Mouse (Mus musculus) spleen, adult 18-20 months (tissue): ENCODE results near the gene Slc13a3.
"Not testable (repeated sequence)": the region's sequence is repeated elsewhere in the genome, so short reads cannot be mapped to it uniquely, and the experiment has no call there.

Experiments used
- DNase-seq, 2 experiments: peaks; one replicate each; pipeline ENCODE4 v3.0.0; 2022; ENCODE audit warnings: mixed read lengths in 2 of 2

Gene Slc13a3

DNA sequence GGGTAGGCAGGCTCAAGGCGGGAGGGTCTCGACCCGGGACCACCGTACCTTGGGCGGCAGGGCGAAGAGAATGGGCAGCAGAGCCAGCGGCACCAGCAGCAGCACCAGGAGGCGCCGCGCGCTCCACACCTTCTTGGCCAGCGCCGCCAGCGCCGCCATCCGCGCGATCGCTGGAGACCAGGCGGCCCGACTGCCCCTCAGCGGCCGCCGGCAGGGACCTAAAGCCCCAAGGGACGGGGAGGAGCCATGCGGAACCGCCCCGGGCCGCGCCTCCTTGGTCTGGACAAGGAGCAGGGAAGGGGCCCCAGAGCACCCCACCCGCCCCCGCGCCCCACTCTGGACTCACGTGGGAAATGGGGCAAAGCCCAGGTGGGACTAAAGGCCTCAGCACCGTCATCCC lies at the start of gene Slc13a3:
Gene Slc13a3 (minus strand): TSS at position 228 of the 400 bp plus-strand sequence.
- DNase-seq, result no peak

DNA sequence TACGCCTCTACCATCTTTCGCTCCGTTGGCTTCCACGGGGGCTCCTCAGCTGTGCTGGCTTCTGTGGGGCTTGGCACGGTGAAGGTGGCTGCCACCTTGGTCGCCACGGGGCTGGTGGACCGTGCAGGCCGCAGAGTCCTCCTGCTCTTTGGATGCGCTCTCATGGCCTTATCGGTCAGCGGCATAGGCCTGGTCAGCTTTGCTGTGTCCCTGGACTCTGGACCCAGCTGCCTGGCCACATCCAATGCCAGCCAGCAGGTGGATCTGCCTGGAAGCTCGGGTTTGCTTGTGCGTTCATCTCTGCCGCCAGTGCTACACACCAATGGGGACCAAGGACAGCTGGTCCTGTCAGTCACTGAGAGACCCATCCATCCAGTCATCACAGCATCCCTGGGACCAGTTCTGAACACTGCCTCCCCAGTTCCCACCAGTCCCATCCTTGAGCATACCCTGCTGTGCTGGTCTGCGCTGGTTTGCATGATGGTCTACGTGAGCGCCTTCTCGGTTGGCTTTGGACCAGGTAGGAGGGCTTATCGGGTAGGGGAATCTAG lies 42.2 kb upstream of the Slc13a3 start:
- no peak for DNase-seq

DNA sequence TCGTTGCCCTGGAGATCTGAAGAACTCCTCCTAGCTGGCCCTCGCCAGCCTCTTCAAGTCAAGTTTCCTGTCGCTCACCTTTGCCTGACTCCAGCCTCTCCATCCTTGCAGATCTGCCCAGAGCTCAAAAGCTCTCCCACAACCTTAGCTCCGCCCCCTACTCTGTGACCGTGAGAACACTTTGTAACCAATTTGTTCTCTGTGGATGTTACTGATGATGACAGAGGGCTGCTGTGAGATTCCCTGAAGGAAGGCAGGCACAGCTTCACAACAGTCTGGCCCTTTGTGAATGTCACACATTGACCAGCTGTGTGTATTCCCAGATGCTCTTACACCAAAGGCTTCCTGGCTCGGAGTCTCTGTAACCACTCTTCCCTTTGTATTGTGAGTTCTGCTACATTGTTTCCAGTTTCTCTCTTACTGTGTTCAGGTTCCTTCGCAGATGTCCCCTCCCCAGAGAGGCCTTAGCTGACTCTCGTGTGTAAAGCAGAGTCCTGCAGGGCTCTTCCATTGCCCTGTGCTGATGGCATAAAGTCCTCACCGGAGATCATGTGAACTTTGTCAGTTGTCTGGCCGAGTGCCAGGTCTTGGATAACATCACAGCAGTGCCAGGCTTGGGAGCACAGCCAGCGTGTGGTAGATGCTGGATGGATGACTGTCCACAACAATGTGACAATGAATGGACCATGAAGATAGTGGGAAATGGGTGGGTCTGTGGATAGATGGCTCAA lies 40.0 kb upstream of the Slc13a3 start:
- DNase-seq, result no peak

DNA sequence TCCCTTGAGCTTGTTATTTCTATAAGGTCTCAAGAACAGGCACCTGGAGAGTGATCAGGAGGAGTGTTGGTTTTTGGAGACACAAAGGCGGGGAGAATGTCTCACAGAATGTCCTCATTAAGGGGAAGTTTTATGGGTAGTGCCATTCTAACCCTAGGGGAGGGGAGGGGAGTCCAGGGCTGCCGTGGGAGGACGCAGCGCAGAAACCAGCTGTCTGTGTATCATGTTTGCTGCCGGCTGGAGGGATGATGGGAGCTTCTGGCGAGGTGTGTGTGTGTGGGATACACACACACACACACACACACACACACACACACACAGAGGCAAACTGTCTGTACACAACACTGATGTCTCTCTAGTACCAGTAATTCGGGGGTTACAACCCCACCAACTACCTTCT lies 39.4 kb upstream of the Slc13a3 start:
- DNase-seq, result no peak

DNA sequence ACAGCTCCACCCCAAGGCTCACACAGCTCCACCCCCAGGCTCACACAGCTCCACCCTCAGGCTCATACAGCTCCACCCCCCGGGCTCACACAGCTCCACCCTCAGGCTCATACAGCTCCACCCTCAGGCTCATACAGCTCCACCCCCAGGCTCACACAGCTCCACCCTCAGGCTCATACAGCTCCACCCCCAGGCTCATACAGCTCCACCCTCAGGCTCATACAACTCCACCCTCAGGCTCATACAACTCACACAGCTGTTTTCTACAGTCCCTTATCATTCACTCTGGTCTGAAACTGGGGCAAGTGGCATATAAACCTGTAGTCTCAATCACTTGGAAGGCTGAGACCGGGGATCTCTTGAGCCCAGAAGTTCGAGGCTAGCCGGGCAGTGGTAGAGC lies 38.5 kb upstream of the Slc13a3 start:
- DNase-seq, result not testable (repeated sequence)

DNA sequence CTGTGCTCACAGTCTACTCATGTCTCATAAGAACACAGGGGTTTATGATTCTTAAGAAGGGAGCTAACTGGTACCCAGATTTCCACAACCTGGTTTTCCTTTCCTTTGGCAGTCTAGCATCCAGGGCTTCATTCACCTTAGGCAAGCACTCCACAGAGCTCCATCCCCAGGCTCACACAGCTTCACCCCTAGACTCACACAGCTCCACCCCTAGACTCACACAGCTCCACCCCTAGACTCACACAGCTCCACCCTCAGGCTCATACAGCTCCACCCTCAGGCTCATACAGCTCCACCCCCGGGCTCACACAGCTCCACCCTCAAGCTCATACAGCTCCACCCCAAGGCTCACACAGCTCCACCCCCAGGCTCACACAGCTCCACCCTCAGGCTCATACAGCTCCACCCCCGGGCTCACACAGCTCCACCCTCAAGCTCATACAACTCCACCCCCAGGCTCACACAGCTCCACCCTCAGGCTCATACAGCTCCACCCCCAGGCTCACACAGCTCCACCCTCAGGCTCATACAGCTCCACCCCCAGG lies 38.0 kb upstream of the Slc13a3 start:
- not testable (repeated sequence) for DNase-seq

DNA sequence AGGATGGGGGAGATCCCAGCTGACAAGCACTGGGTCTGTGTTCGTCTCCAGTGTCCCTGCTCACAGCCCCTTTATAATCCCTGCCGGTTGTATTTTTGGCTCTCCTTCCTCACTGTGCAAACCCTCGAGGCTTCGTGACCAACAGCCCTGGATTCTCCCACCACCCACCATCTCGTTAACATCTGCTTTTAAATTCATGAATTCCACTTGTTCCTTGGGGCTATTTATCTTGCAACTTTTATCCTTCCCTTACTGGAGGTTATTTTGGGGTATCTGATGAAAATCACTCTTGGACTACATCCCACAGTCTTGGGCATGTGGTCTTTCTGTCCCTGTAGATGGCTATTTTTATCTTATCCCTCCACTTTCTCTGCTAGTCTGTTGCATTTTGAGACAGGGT lies 37.4 kb upstream of the Slc13a3 start:
- no peak for DNase-seq

DNA sequence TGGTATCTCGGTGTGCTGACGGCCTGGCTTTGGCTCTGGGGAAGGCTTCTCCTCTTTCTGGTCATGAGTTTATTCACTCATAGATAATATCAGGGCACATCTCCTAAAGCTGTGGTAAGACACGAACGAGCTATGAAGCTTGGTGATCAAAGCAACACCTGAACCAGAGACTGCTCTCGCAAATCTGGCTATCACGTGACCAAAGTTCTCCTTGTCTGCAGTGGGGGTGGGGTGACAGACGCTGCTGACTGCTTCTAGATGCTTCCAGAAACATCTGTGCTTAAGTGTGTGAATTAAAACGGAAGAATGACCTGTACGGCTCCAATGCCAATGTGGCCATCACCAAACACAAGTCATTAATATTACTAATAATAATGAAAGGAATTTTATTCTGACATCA lies 36.7 kb upstream of the Slc13a3 start:
- no peak for DNase-seq

DNA sequence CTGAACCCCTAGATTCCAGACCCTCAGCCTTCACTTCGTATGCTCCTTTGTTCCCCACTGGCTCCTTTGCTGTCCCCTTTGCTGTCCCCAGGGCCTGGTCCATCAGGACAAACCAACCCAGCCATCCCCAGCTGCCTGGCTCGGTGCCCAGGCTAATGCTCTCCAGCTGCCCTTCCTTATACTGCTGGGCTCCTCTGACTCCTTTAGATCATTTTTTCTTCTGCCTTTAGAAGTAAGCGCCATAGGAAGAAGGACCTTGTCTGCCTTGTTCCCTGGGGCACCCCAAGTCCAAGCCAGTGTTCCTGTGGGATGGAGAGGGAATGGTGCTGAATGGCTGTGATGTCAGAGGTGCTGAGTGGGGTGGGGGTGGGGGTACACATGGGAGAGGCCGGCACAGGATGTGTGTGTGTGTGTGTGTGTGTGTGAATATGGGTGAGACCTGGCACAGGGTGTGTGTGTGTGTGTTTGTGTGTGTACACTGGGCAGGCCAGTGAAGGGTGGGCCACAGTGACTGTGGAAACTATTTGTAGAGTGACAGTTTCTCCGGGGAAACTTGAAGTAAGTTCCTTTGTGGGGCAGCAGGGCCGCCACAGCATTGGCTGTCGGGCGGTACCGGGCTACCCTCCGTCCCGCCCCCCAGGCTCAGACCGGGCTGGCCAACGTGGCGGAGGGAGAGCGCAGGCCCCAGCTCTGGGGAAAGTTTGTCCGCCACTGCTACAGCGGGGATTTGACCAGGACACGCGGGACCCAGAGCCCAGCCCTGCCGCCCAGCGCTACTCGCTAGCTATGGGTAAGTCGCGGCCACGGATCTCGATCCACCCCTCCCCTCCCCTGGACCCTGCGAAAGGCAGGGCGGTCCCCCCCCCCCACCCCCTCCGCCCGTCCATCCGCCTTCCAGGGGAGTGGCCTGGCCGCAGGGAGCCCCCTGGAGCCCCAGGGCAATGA lies 30.5 kb upstream of the Slc13a3 start, which contains the start of gene Slc2a10:
Gene Slc2a10 (plus strand): TSS at position 529 of the 945 bp plus-strand sequence.
- no peak for DNase-seq

DNA sequence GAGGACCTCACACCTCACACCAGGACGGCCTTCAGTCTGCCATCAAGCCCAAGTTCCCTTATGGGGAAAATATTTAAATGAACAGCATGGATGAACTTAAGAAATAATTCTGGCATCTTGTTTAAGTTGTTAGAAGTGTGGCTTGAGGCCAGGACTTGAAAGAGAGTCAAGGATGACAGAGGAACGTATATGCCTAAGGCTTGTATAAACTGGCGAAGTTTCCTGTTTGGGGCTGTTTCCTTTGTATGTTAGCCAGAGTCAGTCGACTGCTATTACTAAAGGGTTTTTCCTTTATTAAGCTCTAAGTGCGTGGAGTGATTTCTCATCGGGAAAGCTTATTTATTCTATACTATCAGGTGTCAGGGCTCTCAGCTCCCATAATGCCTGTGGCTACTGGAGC lies 25.8 kb upstream of the Slc13a3 start:
- no peak for DNase-seq

DNA sequence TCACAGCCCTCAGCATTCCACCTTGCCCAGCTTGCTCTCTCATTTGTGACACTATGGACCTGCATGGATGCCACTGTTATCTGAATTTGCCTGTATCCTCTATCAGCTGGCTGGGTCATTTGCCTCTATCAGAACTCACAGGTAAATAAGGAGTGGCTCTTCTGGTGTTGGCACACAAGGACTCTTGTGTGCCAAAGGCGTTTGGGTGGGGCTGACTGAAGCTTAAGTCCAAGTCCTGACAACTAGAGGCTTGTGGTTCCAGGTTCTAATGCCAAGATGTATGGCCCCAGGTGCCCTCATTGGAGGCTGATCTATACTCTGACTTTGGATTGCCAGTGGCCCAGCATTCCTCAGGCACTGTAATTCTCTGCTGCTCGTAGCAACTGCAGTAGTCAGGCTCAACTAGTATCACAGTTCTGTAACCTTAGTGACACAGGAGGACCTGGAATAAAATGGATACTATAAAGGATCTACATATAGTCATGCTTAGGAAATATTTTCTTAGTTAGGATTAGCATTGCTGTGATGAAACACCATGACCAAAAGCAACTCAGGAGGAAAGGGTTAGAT lies 24.8 kb upstream of the Slc13a3 start:
- no peak for DNase-seq

DNA sequence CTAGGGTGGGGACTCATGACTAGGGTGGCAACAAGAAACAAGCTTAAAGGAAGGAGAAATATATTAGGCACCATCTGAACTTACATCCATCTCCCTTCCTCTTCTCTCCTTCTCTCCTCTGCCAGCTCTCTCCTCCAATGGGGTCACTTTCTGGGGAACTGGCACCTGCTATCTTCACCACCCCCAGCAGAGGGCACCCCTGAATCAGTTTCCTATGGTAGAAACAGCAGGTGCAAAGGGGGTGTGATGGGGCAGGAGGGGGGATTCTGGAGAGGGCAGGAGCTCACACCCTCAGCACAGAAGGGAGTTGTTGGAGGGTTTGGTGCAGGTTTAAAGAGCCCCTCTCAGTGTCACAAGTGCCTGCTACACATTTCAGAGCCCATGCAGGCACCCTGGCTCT lies 23.2 kb upstream of the Slc13a3 start:
- peak; percentile 24 to 66 for DNase-seq

DNA sequence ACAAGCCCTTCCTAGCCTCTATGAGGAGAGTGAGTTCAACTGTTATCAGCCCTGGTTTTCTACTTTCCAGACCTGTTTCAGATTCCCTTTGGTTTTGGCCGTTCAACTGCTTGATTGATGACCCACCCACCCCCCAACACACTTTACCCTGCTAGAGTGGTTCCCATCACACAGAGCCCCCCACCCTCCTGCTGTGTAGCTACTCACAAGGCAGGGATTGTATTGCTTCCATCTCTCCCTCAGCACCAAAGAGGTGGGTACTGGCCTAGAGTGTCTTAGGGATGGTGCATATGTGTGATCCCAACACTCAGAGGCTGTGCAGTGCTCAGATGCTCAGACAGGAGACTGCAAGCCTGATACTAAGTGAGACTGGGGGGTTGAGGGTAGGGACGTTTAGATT lies 21.5 kb upstream of the Slc13a3 start:
- DNase-seq, result no peak

DNA sequence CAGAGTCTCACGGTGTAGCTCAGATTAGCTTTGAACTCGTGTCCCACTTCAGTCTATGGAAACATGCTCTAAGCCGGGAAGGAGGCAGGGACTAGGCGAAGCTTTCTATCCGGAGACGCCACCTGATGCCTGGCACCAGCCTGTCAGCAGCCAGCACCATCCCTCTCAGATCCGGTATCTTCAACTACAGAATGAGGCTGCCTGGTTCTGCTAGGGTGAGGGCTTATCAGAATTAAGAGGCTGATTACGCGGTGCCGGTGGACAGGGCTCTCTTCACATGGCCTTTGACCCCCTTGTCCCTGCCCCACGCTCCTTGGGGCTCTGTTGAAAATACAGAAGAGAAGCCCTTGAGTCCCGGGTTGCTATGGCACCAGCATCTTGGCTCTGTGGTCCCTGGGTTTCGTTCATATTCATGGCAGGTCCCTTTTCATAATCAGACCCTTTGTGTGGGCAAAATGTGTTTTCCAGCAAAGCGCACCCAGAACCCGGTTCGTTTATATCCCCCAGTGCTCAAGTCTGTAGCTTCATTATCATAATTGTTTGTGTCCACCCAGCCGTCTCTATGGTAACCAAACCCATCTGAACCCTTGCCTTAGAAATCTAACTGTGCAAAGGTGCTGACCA lies 20.7 kb upstream of the Slc13a3 start:
- DNase-seq, result peak in 1 of 2 experiments; percentile 18

DNA sequence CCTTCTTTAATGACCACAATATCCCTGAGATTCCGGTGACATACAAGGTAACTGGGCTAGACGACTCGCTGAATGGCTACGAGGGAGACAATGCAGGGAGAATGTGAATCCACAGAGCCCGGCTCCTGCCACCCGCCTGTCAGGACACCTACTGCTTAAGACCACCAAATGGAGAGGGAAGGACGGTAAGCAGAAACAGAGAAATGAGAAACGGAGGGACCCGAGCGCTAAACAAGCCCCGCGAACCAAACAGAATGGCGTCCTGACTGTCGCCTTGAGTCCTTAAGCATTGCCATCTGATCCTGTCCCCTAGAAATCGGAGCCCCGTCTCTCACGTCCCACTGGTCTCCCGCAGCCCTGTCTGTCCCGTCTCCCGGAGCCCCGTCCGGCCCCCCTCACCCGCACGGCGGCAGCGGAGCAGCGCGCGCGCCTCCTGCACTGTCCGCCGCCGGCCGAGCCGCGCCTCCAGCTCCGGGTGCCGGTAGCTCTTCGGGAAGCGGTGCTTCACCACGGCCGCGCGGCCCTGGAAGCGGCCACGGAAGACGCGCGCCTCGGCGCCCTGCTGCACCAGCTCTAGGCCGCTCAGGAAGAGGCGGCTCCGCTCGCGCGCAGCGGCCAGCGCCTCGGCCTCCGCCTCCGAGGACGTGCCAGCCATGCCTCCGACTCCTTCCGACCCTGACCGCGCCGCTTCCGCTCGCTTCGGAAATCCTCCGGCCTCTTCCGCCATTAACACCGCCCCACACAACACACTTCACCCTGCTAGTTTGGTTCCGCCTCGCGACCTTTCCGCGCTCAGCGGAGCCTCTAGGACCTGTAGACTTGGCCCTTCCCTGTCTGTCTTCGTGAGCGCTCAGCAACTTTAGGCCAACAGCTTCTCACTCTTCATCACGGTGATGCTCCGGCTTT lies 19.9 kb upstream of the Slc13a3 start, which contains the start of gene Trp53rka:
Gene Trp53rka (minus strand): TSS at position 677 of the 906 bp plus-strand sequence.
- DNase-seq, result peak; percentile 68 to 76

DNA sequence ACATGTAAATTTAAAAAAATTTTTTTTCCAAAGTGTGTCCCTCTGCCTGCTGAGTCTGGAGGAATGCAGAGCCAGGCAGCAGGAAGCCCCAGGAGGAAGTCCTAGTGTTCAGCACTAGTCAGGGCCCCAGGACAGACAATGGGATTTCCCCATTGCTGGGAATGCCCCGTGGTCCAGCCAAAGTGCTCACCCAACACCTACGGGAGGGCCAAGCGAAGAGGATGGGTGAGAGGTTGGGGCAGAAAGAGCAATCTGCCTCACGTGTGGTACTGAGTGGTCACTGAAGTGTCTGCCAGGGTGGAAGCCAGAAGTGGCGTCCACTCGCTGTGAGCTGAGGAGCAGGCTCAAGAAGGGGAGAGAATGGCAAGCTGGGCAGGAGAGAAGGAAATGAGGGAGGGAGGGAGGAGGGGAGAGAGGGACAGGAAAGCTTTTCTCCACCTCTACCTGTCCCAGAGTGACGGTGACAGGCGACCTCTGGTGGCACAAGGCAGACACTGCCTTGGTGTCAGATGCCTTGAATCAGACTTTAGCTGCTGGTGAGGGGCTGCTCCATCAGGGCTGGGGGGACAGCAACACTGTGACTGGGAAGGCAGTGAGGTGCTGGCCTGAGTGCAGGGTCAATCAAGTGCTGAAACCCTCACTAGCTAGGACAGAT lies 14.0 kb upstream of the Slc13a3 start:
- DNase-seq, result peak; percentile 20 to 48

DNA sequence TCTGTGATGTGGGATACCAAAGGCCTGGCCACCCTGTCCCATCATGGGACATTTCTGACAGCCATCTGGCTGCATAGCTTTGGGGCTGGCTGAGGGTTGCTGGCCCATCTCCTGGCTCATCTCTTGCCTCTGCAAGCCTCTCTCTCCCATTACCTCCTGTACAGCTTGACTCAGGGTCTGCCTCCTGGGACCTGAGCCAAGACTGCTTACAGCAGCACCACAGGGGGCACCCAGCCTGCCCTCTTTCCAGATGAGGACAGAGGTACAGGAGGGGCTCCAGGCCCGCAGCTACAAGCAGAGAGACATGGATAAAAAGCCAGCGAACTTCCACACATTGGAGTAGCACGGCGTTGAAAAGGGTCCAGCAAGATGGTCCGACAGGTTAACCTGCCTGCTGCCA lies 13.4 kb upstream of the Slc13a3 start:
- DNase-seq, result no peak

DNA sequence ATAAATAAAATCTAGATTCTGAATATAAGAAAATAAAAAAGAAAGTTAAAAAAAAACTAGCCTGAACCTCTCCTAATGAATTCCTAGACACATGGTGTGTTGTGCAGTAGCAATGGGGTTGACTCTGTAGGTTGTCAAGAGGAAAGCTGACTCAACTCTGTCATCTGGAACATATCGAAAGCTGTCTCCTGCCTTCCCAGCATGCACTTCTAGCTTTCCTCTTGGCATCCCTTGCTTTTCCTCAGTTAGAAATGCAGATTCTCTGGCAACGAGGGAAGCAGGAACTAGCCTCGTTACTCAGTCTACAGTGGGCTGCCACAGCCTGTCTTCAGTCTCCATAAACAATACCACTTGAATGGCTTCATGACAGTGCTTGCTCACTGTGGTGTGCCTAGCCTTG lies 12.8 kb upstream of the Slc13a3 start:
- no peak for DNase-seq

DNA sequence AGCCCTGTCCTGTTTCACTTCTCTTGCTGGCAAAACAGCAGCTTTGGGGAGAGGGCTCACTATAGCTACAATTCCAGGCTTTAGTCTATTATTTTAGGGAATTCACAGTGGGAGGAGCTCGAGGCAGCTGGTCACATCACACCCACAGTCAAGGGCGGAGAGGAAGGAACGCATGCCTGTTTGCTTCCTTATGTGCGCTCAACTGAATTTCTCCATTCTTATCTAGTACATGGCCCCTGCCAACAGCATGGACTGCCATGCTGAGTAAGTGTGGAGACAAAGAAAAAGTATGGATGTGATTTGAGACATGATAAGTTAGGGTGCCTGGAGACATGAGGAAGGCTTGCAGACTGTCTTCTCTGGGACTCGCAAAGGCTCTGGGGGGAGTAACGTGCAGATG lies 11.1 kb upstream of the Slc13a3 start:
- DNase-seq, result no peak

DNA sequence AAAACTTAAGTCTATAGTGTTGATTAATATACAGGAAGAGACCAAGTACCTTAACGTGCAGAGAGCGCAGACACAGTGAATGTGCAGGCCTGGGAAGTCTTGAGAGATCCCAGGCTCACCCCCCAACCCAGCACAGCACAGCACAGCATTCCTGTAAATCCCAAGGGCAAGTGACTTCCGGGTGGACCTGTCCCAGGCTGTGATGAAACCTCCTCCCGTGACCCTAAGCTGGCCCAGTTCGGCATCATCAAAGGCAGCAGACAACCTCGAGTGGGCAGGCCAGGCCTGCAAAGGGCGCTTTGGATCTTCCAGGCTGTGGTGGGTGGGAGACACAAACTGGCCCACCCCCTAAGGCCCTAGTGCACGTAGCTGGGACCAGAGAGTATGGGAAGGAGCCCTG lies 9.0 kb upstream of the Slc13a3 start:
- DNase-seq, result no peak

DNA sequence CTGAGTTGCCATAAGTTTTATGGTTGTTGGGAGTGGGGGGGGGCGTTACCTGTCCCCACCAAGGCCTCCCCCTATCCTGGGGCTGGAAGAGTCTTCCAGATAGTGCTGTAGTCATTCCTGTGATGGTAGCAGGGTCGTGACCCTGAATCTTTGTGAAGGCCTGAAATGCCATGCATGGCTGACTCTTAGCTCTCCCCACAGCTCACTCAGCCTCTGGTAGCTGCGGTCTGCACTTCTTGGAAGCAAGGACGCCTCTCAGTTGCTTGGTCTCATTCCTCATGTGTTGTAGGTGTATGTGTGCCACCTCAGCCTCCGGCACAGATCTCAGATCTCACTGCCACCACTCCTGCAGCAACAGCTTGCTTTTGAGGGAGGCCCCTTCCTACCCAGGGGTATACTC lies 2.8 kb upstream of the Slc13a3 start:
- no peak for DNase-seq
